Mouse (Mus musculus): ENCODE measurements around the gene Slbp. TPM values are rescaled to one million over a fixed set of nuclear protein-coding genes. Genes with fewer than 3 reads are reported as not detected.

The Slbp gene
- total RNA-seq, 1 experiment from 2014 or later: 48.6 TPM

DNA sequence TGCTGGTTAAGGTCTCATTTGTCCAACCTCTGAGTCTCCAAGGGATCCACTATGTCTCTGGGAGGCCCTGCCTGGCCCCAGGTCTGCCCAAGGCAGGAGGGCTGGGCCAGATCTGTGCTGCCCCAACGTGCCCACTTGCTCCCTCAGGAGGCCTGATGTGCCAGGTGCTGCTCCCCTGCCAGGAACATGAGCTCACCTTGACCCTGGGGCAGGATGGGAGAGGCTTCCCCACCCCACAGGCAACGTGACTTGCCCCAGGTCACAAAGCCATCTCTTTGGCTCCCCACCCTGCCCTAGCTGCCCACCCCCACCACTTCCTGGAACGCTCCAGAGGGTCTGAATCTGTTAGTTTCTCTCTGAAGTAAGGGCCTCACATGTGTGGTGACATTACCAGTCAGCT is 28.7 kb upstream of the Slbp start:
- DNase-seq: no peak

- no peak for DNase-seq
These were observed 25.9 kb upstream of the Slbp start for GRCm38 (mm10) chr5:33678244-33678643.

- peak; percentile 61 for DNase-seq
These were observed 23.6 kb upstream of the Slbp start for GRCm38 (mm10) chr5:33675964-33676363.

DNA sequence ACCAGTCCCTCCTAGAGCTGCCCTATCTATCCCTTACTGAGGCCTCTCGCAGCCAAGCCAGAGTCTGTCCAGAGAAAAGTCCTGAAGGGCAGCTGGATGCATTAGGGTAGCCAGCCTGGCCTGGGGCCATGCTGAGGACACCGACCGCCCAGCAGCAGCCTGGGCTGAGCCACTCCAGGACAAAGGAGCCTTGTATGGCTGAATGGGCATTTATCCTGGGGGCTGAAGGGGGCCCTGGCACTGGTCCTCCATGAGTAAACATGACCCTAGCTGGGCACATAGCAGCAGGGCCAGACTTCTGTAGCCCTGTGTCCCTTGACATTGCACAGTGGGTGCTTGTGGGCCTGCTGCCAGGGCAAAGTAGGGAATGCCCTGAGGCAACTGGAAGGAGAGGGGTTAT is 22.1 kb upstream of the Slbp start:
- no peak for DNase-seq

- no peak for DNase-seq
These were observed 19.3 kb upstream of the Slbp start for GRCm38 (mm10) chr5:33671659-33672058.

GRCm38 (mm10) chr5:33668223-33668622 is 15.8 kb upstream of the Slbp start:
- DNase-seq: no peak

DNA sequence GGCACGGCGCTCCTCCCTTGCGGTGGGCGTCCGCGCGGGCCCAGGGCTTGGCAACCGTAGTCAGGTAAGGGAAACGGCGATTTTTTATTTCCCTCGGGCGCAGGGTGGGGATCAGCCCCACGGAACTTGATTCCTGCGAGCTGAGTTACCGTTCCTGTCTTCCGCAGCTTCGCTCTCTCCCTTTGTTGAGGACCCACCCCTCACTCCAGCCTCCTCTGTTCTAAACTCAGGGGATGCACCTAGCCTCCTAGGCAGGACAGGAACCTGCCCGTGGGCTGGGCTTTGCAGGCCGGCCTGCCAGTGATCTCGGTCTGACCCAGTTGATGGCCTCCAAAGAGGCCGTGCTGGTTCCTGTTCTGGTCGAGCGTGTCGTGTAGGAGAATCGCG is 6.3 kb upstream of the Slbp start:
- no peak for DNase-seq

DNA sequence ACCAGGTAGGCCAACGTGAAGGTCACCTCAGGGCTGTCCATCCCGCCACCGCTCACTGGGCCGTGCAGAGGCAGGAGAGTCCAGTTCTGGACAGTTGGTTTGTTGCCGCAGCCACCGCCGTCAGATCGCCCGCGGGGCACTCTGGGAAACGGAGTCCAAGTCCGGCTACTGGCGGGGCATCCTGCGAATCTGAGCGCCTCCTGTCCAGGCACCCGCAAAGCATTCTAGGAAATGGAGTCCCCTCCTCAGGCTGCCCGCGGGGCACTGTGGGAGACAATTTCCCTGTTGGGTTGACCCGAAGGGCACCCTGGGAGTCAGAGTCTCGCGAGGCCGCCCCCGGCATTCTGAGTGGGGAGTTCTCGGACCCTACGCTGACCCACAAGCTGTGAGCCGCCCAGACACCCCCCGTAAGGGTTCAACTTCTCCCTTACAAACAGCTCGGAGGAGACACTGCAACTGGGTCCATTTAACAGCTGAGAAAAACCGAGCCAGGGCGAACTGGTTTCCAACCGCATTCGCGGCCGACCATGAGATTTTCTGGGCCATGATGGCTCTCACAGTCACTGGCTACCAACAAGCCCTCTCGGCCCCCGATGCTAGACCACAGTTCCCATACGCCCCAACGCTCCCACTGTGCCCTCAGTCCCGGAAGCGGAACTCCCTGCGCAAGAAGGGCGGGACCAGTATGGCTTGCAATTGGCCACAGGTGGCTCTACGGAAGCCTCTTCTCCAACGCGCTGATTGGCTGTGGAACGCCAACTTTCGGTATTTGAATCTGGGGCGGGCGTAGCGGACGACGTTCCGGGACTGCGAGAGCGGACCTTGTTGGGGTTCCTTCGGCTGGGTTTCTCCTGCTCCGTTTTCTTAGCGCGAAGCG is 5.7 kb upstream of the Slbp start, which contains the start of the genes Tacc3 and Tmem129:
Gene Tacc3 (plus strand): TSS at position 342 of the 877 bp plus-strand sequence.
Gene Tmem129 (minus strand): TSS at position 630 of the 877 bp plus-strand sequence.
- peak; percentile 95 for DNase-seq

GRCm38 (mm10) chr5:33657251-33657786 is 4.9 kb upstream of the Slbp start:
- no peak for DNase-seq

GRCm38 (mm10) chr5:33656739-33657138 is 4.4 kb upstream of the Slbp start:
- no peak for DNase-seq

DNA sequence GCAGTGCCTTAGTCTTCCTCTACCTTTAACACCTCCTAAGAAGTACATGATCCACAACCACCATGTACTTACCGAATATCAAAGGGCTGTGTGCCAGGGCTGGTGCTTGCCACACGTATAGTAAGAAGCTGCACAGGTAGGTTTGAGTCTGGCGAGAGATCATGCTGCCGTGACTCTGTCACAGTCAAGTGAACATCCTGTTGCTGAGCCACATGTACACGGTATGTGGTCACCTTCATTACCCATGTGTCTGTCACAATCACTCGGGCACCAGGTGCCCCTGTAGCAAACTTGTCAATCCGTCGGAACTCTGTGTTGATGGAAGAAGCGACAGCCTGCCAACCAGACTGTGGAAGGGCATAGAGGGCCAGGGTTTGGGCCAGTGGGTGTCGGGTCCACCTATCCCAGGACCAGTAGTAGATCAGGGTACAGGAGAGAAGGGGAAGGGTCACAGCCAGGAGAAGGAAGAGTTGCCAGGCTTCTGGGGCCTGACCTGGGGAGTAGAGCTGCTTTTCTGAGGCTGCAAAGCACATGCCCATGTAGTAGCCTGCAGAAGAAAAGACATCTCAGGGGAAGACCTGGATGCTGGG is 3.0 kb upstream of the Slbp start:
- DNase-seq: no peak

GRCm38 (mm10) chr5:33654424-33654823 is 2.0 kb upstream of the Slbp start:
- DNase-seq: no peak

DNA sequence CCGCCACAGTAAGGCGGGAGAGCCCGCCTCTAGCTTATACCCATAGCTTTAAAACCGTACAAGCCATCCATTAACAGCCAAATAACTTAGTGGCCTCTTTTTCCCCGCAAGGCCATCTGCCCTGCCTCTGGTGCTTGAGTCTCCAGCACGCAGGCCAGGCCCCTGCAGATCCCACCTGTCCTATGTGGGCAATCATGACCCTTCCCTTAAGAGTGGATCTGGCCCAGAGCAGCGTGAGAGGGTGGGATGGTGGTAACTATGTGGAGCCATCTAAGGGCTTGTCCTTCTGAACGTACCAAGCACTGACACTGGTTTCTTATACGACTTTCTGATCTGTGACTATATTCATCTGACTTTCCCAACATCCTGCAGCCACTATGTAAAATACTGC is 404 bp upstream of the Slbp start:
- no peak for DNase-seq

DNA sequence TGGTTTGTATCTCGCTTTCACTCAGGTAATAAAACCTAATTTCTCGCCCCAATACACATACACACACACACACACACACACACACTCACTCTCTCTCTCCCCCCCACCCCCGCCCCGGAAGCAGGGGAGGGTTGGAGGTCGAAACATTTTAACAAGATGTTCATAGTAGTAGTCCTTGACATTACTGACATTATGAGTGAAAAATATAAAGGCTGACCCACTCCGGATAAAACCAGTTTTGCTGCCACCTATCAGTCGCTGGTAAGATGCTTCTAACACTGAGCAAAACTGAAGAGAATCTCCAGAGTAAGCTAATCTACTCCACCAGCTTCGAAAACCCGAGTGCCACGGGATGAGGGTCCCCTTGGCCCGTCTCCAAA is 843 bp downstream of the Slbp start:
- DNase-seq: no peak

DNA sequence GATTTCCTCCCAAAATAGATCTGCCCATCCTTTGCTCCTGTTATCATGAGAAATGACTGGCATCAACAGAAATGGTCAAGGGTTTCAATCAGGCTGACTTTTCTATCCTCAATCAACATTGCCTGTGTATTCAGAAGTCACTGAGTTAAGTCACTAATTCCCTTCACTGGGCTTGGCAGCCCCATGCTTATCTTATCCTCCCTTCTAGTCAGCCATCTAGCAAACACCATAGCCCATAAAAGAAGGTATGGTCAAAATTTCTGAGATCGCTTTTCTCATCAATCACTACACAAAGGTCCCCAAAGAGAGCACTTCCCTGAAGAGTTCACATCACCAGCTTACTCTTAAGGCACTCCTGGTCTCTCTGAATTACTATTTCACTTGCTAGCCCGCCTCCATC is 1.4 kb downstream of the Slbp start:
- DNase-seq: no peak

- DNase-seq: no peak
These were observed 11.7 kb downstream of the Slbp start for GRCm38 (mm10) chr5:33640652-33641051.

- DNase-seq: no peak
These were observed 13.5 kb downstream of the Slbp start for GRCm38 (mm10) chr5:33638826-33639225.

- DNase-seq: no peak
These were observed 14.6 kb downstream of the Slbp start for GRCm38 (mm10) chr5:33637606-33638350.

GRCm38 (mm10) chr5:33635361-33635760 is 17.0 kb downstream of the Slbp start:
- DNase-seq: no peak

GRCm38 (mm10) chr5:33632526-33632925 is 19.8 kb downstream of the Slbp start:
- no peak for DNase-seq

DNA sequence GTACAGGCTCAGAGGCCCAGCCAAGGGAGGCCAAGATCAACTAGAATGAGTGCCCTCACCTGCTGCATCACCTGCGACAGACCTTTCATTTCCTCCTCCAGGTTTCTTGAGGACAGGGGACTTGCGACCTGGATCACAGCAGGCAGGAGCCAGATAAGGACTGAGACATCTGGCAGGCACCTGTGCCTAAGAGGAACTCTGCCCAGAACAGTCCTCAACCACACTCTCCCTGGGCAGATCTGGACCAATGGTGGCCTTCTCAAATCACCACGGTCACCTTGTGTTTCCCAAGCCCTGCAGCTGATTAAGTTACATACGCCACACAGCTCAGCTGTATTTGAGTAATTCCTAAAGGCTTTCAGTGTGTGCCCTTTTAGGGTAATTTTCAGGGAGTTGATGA is 21.8 kb downstream of the Slbp start:
- no peak for DNase-seq

DNA sequence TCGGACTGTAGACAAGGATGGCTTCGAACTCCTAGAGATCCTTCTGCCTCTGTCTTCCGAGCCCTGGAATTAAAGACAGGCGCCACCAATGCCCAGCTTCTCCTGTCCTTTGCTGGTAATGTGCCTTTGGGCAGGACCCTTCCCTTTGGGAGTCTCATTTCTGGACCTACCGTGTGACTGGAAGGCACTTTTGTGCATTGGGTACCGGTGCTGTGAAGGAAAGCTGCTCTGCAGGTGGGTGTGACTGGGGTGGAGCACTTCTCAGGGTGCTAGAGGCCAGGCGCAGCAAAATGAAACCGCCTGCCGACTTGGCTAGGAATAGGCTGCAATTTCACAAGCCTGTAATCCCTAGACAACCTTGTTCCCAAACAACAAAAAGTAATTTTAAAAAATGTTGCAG is 22.3 kb downstream of the Slbp start:
- peak; percentile 23 for DNase-seq
